Mouse (Mus musculus) limb, embryonic 14.5 days (tissue): ENCODE data around the gene Tor4a. TPM values are rescaled to one million over a fixed set of nuclear protein-coding genes. Genes with fewer than 3 reads are reported as not detected.

Experiments
- ATAC-seq: fragments of 200-750 bp; cut with Nextera tagmentation; 2 replicates; pipeline ENCODE4 v1.8.0; 2017; ENCODE audit warnings: low read depth, moderate number of reproducible peaks, moderate TSS enrichment; ENCODE audit not compliant: low FRiP score
- DNase-seq: peaks from one replicate; pipeline ENCODE4 v3.0.0-alpha.2; 2015; ENCODE audit warnings: low spot score
- H3K27ac ChIP-seq: fragments of 300-500 bp; sonication (generic); replicated peaks from 2 replicates; pipeline ENCODE4 v1.5.1; 2014; ENCODE audit warnings: low read depth, mild to moderate bottlenecking, low read length, moderate library complexity, mixed read lengths
- H3K27me3 ChIP-seq: fragments of 300-500 bp; sonication (generic); 2 replicates; pipeline ENCODE4 v1.6.1; 2014; ENCODE audit warnings: low read length, mixed read lengths; ENCODE audit not compliant: control insufficient read depth, insufficient read depth
- H3K36me3 ChIP-seq: fragments of 300-500 bp; sonication (generic); 2 replicates; pipeline ENCODE4 v1.6.1; 2014; ENCODE audit warnings: mild to moderate bottlenecking, low read length, moderate library complexity, mixed read lengths; ENCODE audit not compliant: control insufficient read depth, insufficient read depth
- H3K4me1 ChIP-seq: fragments of 300-500 bp; sonication (generic); 2 replicates; pipeline ENCODE4 v1.6.1; 2014; ENCODE audit warnings: antibody characterized with exemption, low read length, mixed read lengths; ENCODE audit not compliant: control insufficient read depth, insufficient read depth
- H3K4me2 ChIP-seq: fragments of 300-500 bp; sonication (generic); replicated peaks from 2 replicates; pipeline ENCODE4 v1.6.1; 2014; ENCODE audit warnings: low read depth, mild to moderate bottlenecking, low read length, moderate library complexity; ENCODE audit not compliant: severe bottlenecking
- H3K4me3 ChIP-seq: fragments of 300-500 bp; sonication (generic); replicated peaks from 2 replicates; pipeline ENCODE4 v1.5.1; 2014; ENCODE audit warnings: low read length
- H3K9ac ChIP-seq: fragments of 300-500 bp; sonication (generic); 2 replicates; pipeline ENCODE4 v1.6.1; 2014; ENCODE audit warnings: mild to moderate bottlenecking, low read depth, low read length, moderate library complexity; ENCODE audit not compliant: severe bottlenecking
- H3K9me3 ChIP-seq: fragments of 300-500 bp; sonication (generic); 2 replicates; pipeline ENCODE4 v1.6.1; 2016; ENCODE audit warnings: low read length; ENCODE audit not compliant: control insufficient read depth
- POLR2A ChIP-seq: fragments of 200-500 bp; IDR thresholded peaks from 2 replicates; pipeline ENCODE4 v1.8.0; 2012; ENCODE audit warnings: inconsistent platforms, mild to moderate bottlenecking, moderate library complexity, borderline replicate concordance; ENCODE audit not compliant: insufficient read depth, insufficient read length; ENCODE audit errors: extremely low read depth
- WGBS: fragments of 180-500 bp; shearing (Covaris S2); extraction: QIAGEN DNeasy Blood & Tissue Kit; methylation state at CpG from one replicate; pipeline ENCODE4 v1.1.7; 2014; 5-methylcytosine and 5-hydroxymethylcytosine counted together
- polyA plus RNA-seq, 2 experiments: library from polyadenylated mRNA; depleted of rRNA in 1 of 2; stranded (reverse) in 1 of 2; unstranded in 1 of 2; fragments of >200 nt; fragmentation: Nextera tagmentation in 1 of 2; extraction: Ambion mirVana in 1 of 2; gene quantifications; 2 replicates each; pipeline versions ENCODE4 v1.2.1 to v1.2.3; 2012 to 2014

The Tor4a gene
- polyA plus RNA-seq, 2 experiments, result 5.9 to 8.1 TPM

DNA sequence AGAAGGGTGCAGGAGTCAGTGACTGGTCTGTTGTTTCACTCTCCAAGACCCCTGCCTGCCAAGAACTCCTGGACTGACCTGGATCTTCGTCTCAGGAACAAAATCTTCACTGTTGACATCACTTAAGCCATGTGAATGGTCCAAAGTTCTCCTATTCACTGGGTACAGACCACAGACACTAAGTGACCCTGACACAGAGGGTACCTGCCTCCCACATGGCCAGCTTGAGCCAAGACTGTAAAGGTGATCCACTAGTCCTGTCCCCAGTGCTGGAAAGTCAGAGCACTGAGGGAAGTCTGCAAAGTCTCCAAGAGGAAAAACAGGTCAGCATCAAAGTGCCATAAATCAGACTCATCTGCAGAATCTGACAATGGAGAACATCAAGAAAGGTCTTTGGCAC lies 10.9 kb upstream of the Tor4a start:
- H3K4me3 ChIP-seq, result no peak overlapping the region
- no peak overlapping the region for H3K27ac ChIP-seq
- no peak overlapping the region for H3K9ac ChIP-seq
- H3K9me3 ChIP-seq, result no peaks in the 10 kb centered on the region
- H3K36me3 ChIP-seq, result peaks cover 63% of the 10 kb centered on the region
- no peaks in the 10 kb centered on the region for H3K27me3 ChIP-seq
- DNase-seq (no peak), ATAC-seq (no peak)
- peaks cover 19% of the 10 kb centered on the region; the same call in 1 of the 2 replicates for H3K4me1 ChIP-seq
- H3K4me2 ChIP-seq, result no peak overlapping the region
- 82% methylated on average over 1 of the region's 1 CpGs for WGBS
- no peak for TF ChIP-seq POLR2A

DNA sequence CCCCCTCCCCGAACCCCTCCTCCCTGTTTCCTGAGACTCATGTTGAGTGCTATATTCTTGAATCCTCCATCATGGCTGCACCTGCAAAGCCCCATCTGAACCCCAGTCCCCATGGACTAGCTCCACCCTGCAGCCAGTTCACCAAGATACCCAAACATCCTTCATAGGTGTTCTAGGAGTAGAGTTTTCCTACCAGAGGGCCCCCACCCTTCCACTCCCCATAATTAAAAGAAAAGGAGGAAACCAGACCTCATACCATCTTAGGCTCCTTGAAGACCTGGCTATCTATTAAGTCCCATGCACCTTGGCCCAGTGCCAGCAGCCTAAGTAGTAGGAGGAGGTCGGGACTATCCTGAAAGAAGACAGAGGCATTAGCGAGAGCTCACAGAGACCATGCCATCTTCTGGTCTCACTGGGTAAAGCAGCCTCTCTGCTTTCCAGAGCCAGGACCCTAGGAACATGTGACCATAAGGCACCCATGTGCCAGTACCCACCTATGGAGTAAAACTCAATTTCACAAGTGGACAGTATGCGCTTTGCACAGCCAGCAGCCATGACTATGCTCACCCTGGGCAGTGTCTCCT lies 7.0 kb upstream of the Tor4a start:
- ATAC-seq, result no peak
- Histone ChIP-seq H3K4me1 (no peaks in the 10 kb centered on the region), H3K36me3 (peaks cover 93% of the 10 kb centered on the region), H3K9ac (no peak overlapping the region), H3K9me3 (no peaks in the 10 kb centered on the region), H3K4me3 (no peak overlapping the region), H3K27me3 (no peaks in the 10 kb centered on the region), H3K4me2 (no peak overlapping the region), H3K27ac (no peak overlapping the region)
- no peak for TF ChIP-seq POLR2A
- WGBS, result 73% methylated on average over 4 of the region's 4 CpGs
- no peak for DNase-seq

DNA sequence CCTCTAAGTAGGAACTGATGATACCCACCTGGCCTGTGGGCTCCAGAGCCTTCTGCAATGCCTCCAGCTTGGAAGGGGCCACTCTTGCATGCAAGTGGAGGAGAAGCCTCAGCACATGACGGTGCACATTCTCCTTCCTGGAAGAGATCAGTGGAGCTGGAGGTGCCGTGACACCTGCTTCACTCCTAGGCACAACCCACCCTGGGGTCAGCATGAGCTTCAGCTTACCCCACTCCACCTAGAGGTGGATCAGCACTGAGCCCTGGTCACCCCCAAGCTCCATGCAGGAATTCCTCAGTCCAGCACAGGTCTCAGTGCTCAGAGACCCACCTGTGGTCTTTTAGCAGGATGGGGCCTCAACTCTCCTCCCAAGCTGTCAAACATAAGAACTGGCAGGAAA lies 3.9 kb upstream of the Tor4a start:
- DNase-seq (no peak), ATAC-seq (no peak)
- Histone ChIP-seq H3K9ac (no peak overlapping the region), H3K4me3 (no peak overlapping the region), H3K4me1 (0 out of 2 replicates have a peak, but pooled peaks cover 5% of the 10 kb centered on the region), H3K36me3 (peaks cover 68% of the 10 kb centered on the region), H3K27me3 (peaks cover 11% of the 10 kb centered on the region; the same call in 1 of the 2 replicates), H3K9me3 (no peaks in the 10 kb centered on the region), H3K4me2 (no peak overlapping the region), H3K27ac (no peak overlapping the region)
- WGBS, result 100% methylated on average over 2 of the region's 2 CpGs
- TF ChIP-seq POLR2A, result no peak

DNA sequence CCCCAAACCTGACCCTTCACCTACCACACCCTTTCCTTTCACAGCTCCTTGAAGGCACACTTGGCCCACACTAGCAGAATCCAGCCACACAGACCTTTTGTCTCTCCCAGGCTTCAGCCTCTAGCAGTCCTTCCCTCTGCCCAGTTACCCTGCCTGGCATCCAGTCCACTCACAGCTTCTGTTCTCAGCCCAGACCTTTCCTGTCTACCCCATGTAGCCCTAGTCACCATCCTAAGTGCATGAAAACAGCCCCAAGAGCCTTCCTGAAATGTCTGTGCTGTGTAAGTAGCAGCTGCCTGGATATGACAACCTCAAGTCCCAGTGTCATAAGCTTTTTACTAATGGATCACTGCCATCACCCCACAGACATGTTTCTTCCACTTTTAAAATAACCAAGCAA lies 1.3 kb upstream of the Tor4a start:
- peaks cover 21% of the 10 kb centered on the region for H3K27me3 ChIP-seq
- no peak overlapping the region for H3K9ac ChIP-seq
- H3K9me3 ChIP-seq, result no peaks in the 10 kb centered on the region
- no peak overlapping the region for H3K4me2 ChIP-seq
- no peak overlapping the region for H3K27ac ChIP-seq
- no peak overlapping the region for H3K4me3 ChIP-seq
- no peak for TF ChIP-seq POLR2A
- ATAC-seq (no peak), DNase-seq (no peak)
- H3K36me3 ChIP-seq, result peaks cover 41% of the 10 kb centered on the region
- H3K4me1 ChIP-seq, result 0 out of 2 replicates have a peak, but pooled peaks cover 11% of the 10 kb centered on the region

DNA sequence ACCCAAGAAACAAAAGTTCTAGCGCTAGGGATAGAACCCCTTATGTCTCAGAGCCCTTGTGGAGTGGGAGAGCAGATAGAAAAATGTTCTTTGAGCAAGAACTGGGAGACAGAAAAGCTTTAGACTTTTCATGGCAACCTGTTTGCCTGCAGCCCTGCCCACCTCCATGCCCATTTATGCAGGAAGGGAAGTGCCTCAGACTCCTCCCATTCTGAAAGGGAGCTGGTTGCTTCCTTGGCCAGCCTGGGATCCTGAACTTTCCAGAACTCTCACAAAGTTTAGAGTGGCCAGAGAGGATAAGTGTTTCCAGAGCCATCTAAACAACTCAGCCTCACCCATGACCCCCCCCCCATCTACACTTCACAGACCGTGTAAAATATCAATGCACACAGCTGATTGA lies 505 bp upstream of the Tor4a start:
- no peak for TF ChIP-seq POLR2A
- Histone ChIP-seq H3K9ac (no peak overlapping the region), H3K36me3 (peaks cover 34% of the 10 kb centered on the region), H3K27me3 (peaks cover 21% of the 10 kb centered on the region), H3K9me3 (no peaks in the 10 kb centered on the region), H3K4me1 (0 out of 2 replicates have a peak, but pooled peaks cover 11% of the 10 kb centered on the region), H3K4me3 (no peak overlapping the region), H3K27ac (no peak overlapping the region), H3K4me2 (no peak overlapping the region)
- WGBS, result 31% methylated on average over 2 of the region's 2 CpGs
- ATAC-seq, result no peak
- DNase-seq, result no peak
